Mouse (Mus musculus) cerebellum, adult (tissue): ENCODE data around the gene Sertad2.

ENCODE experiments used
- ATAC-seq: cut with Nextera tagmentation; 2 replicates; pipeline ENCODE4 v1.9.2; 2017; ENCODE audit warnings: mild to moderate bottlenecking, moderate library complexity, mixed read lengths; ENCODE audit not compliant: insufficient number of reproducible peaks, low FRiP score, low TSS enrichment

Sertad2 gene

DNA sequence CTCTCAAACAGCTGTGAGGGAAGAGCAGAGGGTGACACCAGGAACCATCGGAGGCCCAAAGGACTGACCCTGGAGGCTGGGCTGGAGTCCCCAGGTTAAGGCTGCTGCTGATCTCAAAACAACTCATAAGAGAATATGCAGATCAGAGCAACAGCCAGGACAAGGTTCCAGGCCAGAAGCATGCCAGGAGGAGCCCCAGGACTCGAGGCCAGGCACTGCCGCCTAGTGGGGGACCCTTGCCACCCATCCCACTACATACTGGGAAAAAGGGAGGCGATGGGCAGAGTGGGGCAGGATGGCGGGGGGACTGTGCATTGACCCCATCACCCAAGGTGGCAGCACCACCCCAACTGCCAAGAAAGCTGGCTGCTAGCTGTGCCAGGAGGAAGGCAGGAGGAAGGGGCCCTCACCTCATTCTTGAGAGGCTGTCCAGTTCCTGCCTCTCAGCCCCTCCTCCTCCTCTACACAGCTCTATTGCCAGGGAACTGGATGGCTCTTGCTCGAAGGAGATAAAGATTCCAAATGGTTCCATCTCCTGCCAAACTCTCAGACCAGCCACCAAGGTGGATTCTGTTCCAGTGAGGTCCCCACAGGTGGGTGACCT, 128.8 kb downstream of the Sertad2 start:
- no peak for ATAC-seq

DNA sequence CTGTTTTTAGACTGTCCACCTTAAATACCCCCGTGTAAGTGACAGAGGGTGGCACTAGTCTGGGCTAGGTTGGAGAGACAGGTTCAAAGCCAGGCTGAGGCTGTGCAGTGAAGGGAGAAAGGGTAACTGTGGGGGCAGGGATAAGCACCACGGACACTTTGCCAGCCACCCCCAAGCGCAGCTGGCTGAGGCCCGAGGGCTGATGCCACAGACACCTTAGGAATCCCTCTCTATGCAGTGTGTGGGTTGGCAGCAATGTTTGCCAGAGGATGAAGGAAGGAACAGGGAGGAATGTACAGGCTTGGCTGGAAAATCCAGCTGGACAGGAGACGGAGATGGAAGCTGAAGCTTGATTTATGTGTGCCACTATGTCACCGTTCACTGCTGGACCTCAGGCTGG, 129.5 kb downstream of the Sertad2 start:
- no peak for ATAC-seq

- no peak for ATAC-seq
Measured at GRCm38 (mm10) chr11:20679396-20679795, 136.3 kb downstream of the Sertad2 start.

DNA sequence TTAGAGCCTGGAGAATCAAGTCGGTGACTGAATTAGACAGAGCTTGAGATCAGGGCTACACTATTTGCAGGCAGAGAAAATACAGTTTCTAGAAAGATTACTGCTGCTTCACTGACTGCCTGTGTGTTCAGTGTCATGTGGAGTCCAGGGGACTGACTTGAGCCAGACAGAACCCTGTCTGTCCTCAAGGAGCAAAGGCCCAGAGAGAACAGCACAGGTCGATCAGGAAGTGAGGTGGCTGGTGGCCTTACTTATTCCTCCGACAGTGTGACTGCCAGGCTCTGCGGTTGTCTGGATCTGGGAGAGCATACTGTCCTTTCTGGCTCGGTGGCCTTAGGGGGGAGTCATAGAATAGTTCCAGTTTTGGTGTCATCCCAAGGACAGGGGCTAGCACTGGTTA, 137.7 kb downstream of the Sertad2 start:
- ATAC-seq, result no peak

DNA sequence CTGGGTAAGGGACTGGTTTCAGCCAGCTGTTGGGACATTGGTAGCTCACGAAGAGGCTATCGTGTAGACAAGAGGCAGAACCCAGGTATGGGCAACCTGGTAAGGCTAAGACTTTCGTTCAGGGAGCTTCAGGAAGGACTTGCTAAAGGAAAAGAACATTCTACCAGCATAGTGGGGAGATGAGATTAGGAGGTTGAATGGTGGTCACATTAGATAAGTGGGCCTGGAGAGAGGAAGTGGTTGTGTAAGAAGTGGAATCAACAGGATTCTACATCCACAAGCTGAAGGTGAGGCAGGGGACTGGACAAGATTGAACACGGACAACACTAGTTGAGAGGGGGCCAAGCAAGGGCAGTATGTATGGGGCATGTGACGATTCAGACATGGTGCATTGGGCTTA, 138.6 kb downstream of the Sertad2 start:
- no peak for ATAC-seq

DNA sequence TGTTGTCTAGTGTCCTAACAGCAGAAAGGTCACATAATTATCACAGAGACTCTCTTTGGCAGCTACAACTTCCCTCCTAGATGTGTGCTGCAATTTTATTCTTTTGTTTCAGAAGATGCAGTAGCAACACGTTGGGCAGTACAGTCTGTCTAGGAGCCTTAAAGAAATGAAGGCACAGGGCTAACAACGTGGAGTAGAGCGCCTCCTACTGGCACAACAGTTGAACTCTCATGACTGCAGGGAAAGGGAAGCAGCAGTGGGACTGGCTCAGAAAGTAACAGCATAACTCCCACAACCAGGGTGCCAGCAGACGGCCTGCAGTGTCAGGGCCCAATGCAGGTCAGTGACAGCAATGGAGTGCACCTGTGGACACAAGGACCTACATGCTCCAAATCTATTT, 147.9 kb downstream of the Sertad2 start:
- ATAC-seq, result 0 out of 2 replicates have a peak, but pooled peaks have one; percentile 72
